Comparison of ENCODE assay signal across 8 mouse cellular contexts in the genomic region with DNA sequence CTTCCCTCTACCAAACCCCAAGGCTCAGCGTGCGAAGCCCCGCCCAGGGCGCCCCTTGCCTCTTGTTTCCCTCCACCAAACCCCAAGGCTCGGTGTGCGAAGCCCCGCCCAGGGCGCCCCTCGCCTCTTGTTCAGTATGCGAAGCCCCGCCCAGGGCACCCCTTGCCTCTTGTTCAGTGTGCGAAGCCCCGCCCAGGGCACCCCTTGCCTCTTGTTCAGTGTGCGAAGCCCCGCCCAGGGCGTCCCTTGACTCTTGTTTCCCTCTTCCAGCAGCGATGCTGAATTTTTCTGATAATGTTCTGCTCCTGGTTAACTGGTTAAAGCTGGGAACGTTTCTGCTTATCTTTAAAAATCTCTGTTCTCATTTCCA.
DNase-seq lines count a peak whose midpoint lies in the region; ATAC-seq lines count a peak whose summit lies in the region.

No protein-coding gene starts in this region.

- peak overlapping the region; percentile 36 for H3K4me2 ChIP-seq in limb, embryonic 11.5 days (ENCODE audit: low read depth, severe bottlenecking)

- intact Hi-C loops in heart, postnatal 14 days (cut with DNase I), result no loop called here

- H3K36me3 ChIP-seq in heart, embryonic 10.5 days, result no peaks in the 10 kb centered on the region
- no peaks in the 10 kb centered on the region for H3K36me3 ChIP-seq in limb, embryonic 11.5 days (ENCODE audit: control insufficient read depth, insufficient read depth, low read length)

- H3K9me3 ChIP-seq in heart, embryonic 10.5 days, result no peaks in the 10 kb centered on the region
- no peaks in the 10 kb centered on the region for H3K9me3 ChIP-seq in limb, embryonic 11.5 days (ENCODE audit: control insufficient read depth, low read length)

- WGBS in heart, embryonic 10.5 days, result 13% methylated on average over 18 of the region's 18 CpGs
- 15% methylated on average over 18 of the region's 18 CpGs for WGBS in limb, embryonic 11.5 days

- peak overlapping the region; percentile 53 for H3K4me3 ChIP-seq in heart, embryonic 10.5 days
- H3K4me3 ChIP-seq in limb, embryonic 11.5 days (ENCODE audit: low read depth, low read length), result peak overlapping the region; percentile 6; the same call in 1 of the 2 replicates

- no peak overlapping the region for H3K27ac ChIP-seq in heart, embryonic 10.5 days
- no peak overlapping the region; the same call in 1 of the 2 replicates for H3K27ac ChIP-seq in limb, embryonic 11.5 days (replicated peaks; ENCODE audit: low read depth, low read length)

- H3K9ac ChIP-seq in limb, embryonic 11.5 days (ENCODE audit: low read length), result peak overlapping the region; percentile 37; the same call in 1 of the 2 replicates

- 0 out of 2 replicates have a peak, but pooled peaks cover 3% of the 10 kb centered on the region for H3K4me1 ChIP-seq in heart, embryonic 10.5 days
- no peaks in the 10 kb centered on the region for H3K4me1 ChIP-seq in limb, embryonic 11.5 days (ENCODE audit: control insufficient read depth, insufficient read depth, low read length)

- ATAC-seq in limb, embryonic 11.5 days (ENCODE audit: insufficient number of reproducible peaks, low FRiP score, low TSS enrichment, low read depth), result peak; percentile 75; the same call in 1 of the 2 replicates

- H3K27me3 ChIP-seq in heart, embryonic 10.5 days (ENCODE audit: insufficient read depth, poor library complexity, severe bottlenecking), result no peaks in the 10 kb centered on the region
- H3K27me3 ChIP-seq in limb, embryonic 11.5 days (ENCODE audit: control insufficient read depth, insufficient read depth, low read length), result no peaks in the 10 kb centered on the region

- DNase-seq in heart, embryonic 10.5 days (ENCODE audit: low spot score), result no peak
- DNase-seq in heart, postnatal 14 days, result no peak
- DNase-seq in brain, adult 2 months (ENCODE audit: low read depth, low spot score), result peak; percentile 35
- DNase-seq in frontal cortex, postnatal 36 days (ENCODE audit: low spot score in 2 of 2), result peak; percentile 4 to 6
- peak; percentile 34 for DNase-seq in limb, embryonic 11.5 days (ENCODE audit: low spot score)
- DNase-seq in right cerebral cortex, postnatal 10 days (ENCODE audit: low spot score in 2 of 2), result peak; percentile 35 to 51
- DNase-seq in spleen, postnatal 36 days (ENCODE audit: low spot score in 2 of 2), result no peak
- no peak for DNase-seq in adrenal gland, postnatal 14 days

Comparison
In these comparisons a context has a peak if more than half of its experiments do, and no peak if none do; other contexts are left out.
1. DNase-seq: peak in brain, adult 2 months (single experiment), frontal cortex, postnatal 36 days (2 of 2), limb, embryonic 11.5 days (single experiment) and right cerebral cortex, postnatal 10 days (2 of 2); none in heart, embryonic 10.5 days (single experiment), heart, postnatal 14 days (0 of 2), spleen, postnatal 36 days (0 of 2) and adrenal gland, postnatal 14 days (single experiment).